Mouse (Mus musculus): ENCODE results near the gene Agpat3. TPM values are rescaled to one million over a fixed set of nuclear protein-coding genes. Genes with fewer than 3 reads are reported as not detected.
A peak's percentile ranks its signal among the peaks of the same experiment; 100 is the strongest.

Agpat3 gene
- polyA plus RNA-seq, 1 experiment from 2014 or later, result 99.7 TPM

- H3K4me2 ChIP-seq (replicated peaks), result no peak overlapping the region
- WGBS, result 63% methylated on average over 4 of the region's 4 CpGs
- H3K4me3 ChIP-seq (replicated peaks), result no peak overlapping the region
- no peaks in the 10 kb centered on the region for H3K9me3 ChIP-seq (replicated peaks)
- no peaks in the 10 kb centered on the region for H3K27me3 ChIP-seq
- no peak for ATAC-seq (ENCODE audit: insufficient number of reproducible peaks, low FRiP score, low TSS enrichment, low read depth)
- H3K9ac ChIP-seq, result no peak overlapping the region
- H3K27ac ChIP-seq (replicated peaks), result no peak overlapping the region
- peaks cover 7% of the 10 kb centered on the region; the same call in 1 of the 2 replicates for H3K4me1 ChIP-seq
- H3K36me3 ChIP-seq, result no peaks in the 10 kb centered on the region
Observed at GRCm38 (mm10) chr10:78255646-78256059, 96.6 kb downstream of the Agpat3 start.

GRCm38 (mm10) chr10:78247206-78247605, 105.1 kb downstream of the Agpat3 start:
- Histone ChIP-seq H3K9ac (no peak overlapping the region), H3K27ac (replicated peaks) (no peak overlapping the region), H3K27me3 (no peaks in the 10 kb centered on the region), H3K4me3 (replicated peaks) (no peak overlapping the region), H3K9me3 (replicated peaks) (no peaks in the 10 kb centered on the region), H3K36me3 (no peaks in the 10 kb centered on the region), H3K4me1 (peaks cover 23% of the 10 kb centered on the region), H3K4me2 (replicated peaks) (no peak overlapping the region)
- ATAC-seq (ENCODE audit: insufficient number of reproducible peaks, low FRiP score, low TSS enrichment, low read depth), result no peak
- WGBS, result 86% methylated on average over 3 of the region's 3 CpGs

GRCm38 (mm10) chr10:78246725-78247124, 105.6 kb downstream of the Agpat3 start:
- Histone ChIP-seq H3K4me2 (replicated peaks) (no peak overlapping the region), H3K9me3 (replicated peaks) (no peaks in the 10 kb centered on the region), H3K27me3 (no peaks in the 10 kb centered on the region), H3K27ac (replicated peaks) (no peak overlapping the region), H3K4me3 (replicated peaks) (no peak overlapping the region), H3K36me3 (no peaks in the 10 kb centered on the region), H3K9ac (no peak overlapping the region), H3K4me1 (peaks cover 23% of the 10 kb centered on the region)
- no peak for ATAC-seq (ENCODE audit: insufficient number of reproducible peaks, low FRiP score, low TSS enrichment, low read depth)
- 82% methylated on average over 4 of the region's 4 CpGs for WGBS

GRCm38 (mm10) chr10:78245225-78245547, 107.1 kb downstream of the Agpat3 start:
- ATAC-seq (ENCODE audit: insufficient number of reproducible peaks, low FRiP score, low TSS enrichment, low read depth), result no peak
- H3K27ac ChIP-seq (replicated peaks), result no peak overlapping the region
- no peaks in the 10 kb centered on the region for H3K27me3 ChIP-seq
- no peak overlapping the region; the same call in 1 of the 2 replicates for H3K9ac ChIP-seq
- 13% methylated on average over 7 of the region's 7 CpGs for WGBS
- H3K4me1 ChIP-seq, result peaks cover 23% of the 10 kb centered on the region
- H3K4me3 ChIP-seq (replicated peaks), result peak overlapping the region; percentile 67
- peak overlapping the region; percentile 96 for H3K4me2 ChIP-seq (replicated peaks)
- no peaks in the 10 kb centered on the region for H3K36me3 ChIP-seq
- H3K9me3 ChIP-seq (replicated peaks), result no peaks in the 10 kb centered on the region

GRCm38 (mm10) chr10:78244438-78245224, 107.7 kb downstream of the Agpat3 start, which contains the start of gene Trappc10:
Gene Trappc10, minus strand, starts transcription at chr10:78244641.
- H3K4me2 ChIP-seq (replicated peaks), result peak within 1 kb of the TSS; percentile 96
- H3K27me3 ChIP-seq, result no peaks in the 10 kb centered on the region
- peaks cover 23% of the 10 kb centered on the region for H3K4me1 ChIP-seq
- no peaks in the 10 kb centered on the region for H3K9me3 ChIP-seq (replicated peaks)
- H3K4me3 ChIP-seq (replicated peaks), result peak within 1 kb of the TSS; percentile 67
- H3K9ac ChIP-seq, result peak within 1 kb of the TSS; percentile 57
- H3K27ac ChIP-seq (replicated peaks), result peak within 1 kb of the TSS; percentile 48
- ATAC-seq (ENCODE audit: insufficient number of reproducible peaks, low FRiP score, low TSS enrichment, low read depth), result peak; percentile 90
- no peaks in the 10 kb centered on the region for H3K36me3 ChIP-seq
- WGBS, result under 1% methylated on average over 66 of the region's 74 CpGs

- H3K4me1 ChIP-seq, result peaks cover 23% of the 10 kb centered on the region
- peak overlapping the region; percentile 96 for H3K4me2 ChIP-seq (replicated peaks)
- WGBS, result 0% methylated on average over 33 of the region's 33 CpGs
- peak overlapping the region; percentile 48; the same call in 1 of the 2 replicates for H3K27ac ChIP-seq (replicated peaks)
- H3K27me3 ChIP-seq, result no peaks in the 10 kb centered on the region
- peak overlapping the region; percentile 57 for H3K9ac ChIP-seq
- ATAC-seq (ENCODE audit: insufficient number of reproducible peaks, low FRiP score, low TSS enrichment, low read depth), result peak; percentile 63; the same call in 1 of the 2 replicates
- peak overlapping the region; percentile 67 for H3K4me3 ChIP-seq (replicated peaks)
- no peaks in the 10 kb centered on the region for H3K36me3 ChIP-seq
- H3K9me3 ChIP-seq (replicated peaks), result no peaks in the 10 kb centered on the region
Observed at GRCm38 (mm10) chr10:78244058-78244437, 108.2 kb downstream of the Agpat3 start.

GRCm38 (mm10) chr10:78238926-78239325, 113.4 kb downstream of the Agpat3 start:
- Histone ChIP-seq H3K4me2 (replicated peaks) (no peak overlapping the region), H3K9ac (no peak overlapping the region), H3K27ac (replicated peaks) (no peak overlapping the region), H3K4me3 (replicated peaks) (no peak overlapping the region), H3K4me1 (peaks cover 12% of the 10 kb centered on the region), H3K36me3 (no peaks in the 10 kb centered on the region), H3K9me3 (replicated peaks) (no peaks in the 10 kb centered on the region), H3K27me3 (no peaks in the 10 kb centered on the region)
- no peak for ATAC-seq (ENCODE audit: insufficient number of reproducible peaks, low FRiP score, low TSS enrichment, low read depth)
- WGBS, result 89% methylated on average over 6 of the region's 6 CpGs

- H3K4me3 ChIP-seq (replicated peaks), result no peak overlapping the region
- WGBS, result 86% methylated on average over 5 of the region's 5 CpGs
- H3K9ac ChIP-seq, result no peak overlapping the region
- H3K9me3 ChIP-seq (replicated peaks), result no peaks in the 10 kb centered on the region
- no peak for ATAC-seq (ENCODE audit: insufficient number of reproducible peaks, low FRiP score, low TSS enrichment, low read depth)
- H3K4me2 ChIP-seq (replicated peaks), result no peak overlapping the region
- H3K4me1 ChIP-seq, result peaks cover 6% of the 10 kb centered on the region
- H3K27ac ChIP-seq (replicated peaks), result no peak overlapping the region
- no peaks in the 10 kb centered on the region for H3K36me3 ChIP-seq
- H3K27me3 ChIP-seq, result no peaks in the 10 kb centered on the region
Observed at GRCm38 (mm10) chr10:78238297-78238696, 114.0 kb downstream of the Agpat3 start.

GRCm38 (mm10) chr10:78237809-78238208, 114.5 kb downstream of the Agpat3 start:
- H3K9me3 ChIP-seq (replicated peaks), result no peaks in the 10 kb centered on the region
- ATAC-seq (ENCODE audit: insufficient number of reproducible peaks, low FRiP score, low TSS enrichment, low read depth), result no peak
- WGBS, result 84% methylated on average over 6 of the region's 6 CpGs
- H3K36me3 ChIP-seq, result no peaks in the 10 kb centered on the region
- H3K27ac ChIP-seq (replicated peaks), result no peak overlapping the region
- peaks cover under 1% of the 10 kb centered on the region; the same call in 1 of the 2 replicates for H3K4me1 ChIP-seq
- no peak overlapping the region for H3K4me3 ChIP-seq (replicated peaks)
- no peak overlapping the region for H3K9ac ChIP-seq
- H3K4me2 ChIP-seq (replicated peaks), result no peak overlapping the region
- no peaks in the 10 kb centered on the region for H3K27me3 ChIP-seq

- H3K4me2 ChIP-seq (replicated peaks), result no peak overlapping the region
- H3K27ac ChIP-seq (replicated peaks), result no peak overlapping the region
- no peak for ATAC-seq (ENCODE audit: insufficient number of reproducible peaks, low FRiP score, low TSS enrichment, low read depth)
- H3K36me3 ChIP-seq, result no peaks in the 10 kb centered on the region
- 75% methylated on average over 8 of the region's 8 CpGs for WGBS
- H3K9ac ChIP-seq, result no peak overlapping the region
- H3K4me1 ChIP-seq, result no peaks in the 10 kb centered on the region
- H3K27me3 ChIP-seq, result no peaks in the 10 kb centered on the region
- no peaks in the 10 kb centered on the region for H3K9me3 ChIP-seq (replicated peaks)
- H3K4me3 ChIP-seq (replicated peaks), result no peak overlapping the region
Observed at GRCm38 (mm10) chr10:78236885-78237629, 115.2 kb downstream of the Agpat3 start.

GRCm38 (mm10) chr10:78233756-78234155, 118.5 kb downstream of the Agpat3 start:
- Histone ChIP-seq H3K9me3 (replicated peaks) (no peaks in the 10 kb centered on the region), H3K9ac (no peak overlapping the region), H3K27me3 (no peaks in the 10 kb centered on the region), H3K4me1 (no peaks in the 10 kb centered on the region), H3K36me3 (peaks cover 15% of the 10 kb centered on the region), H3K4me3 (replicated peaks) (no peak overlapping the region), H3K27ac (replicated peaks) (no peak overlapping the region), H3K4me2 (replicated peaks) (no peak overlapping the region)
- no peak for ATAC-seq (ENCODE audit: insufficient number of reproducible peaks, low FRiP score, low TSS enrichment, low read depth)
- WGBS, result 85% methylated on average over 6 of the region's 6 CpGs
